Mouse (Mus musculus) CD4-positive, CD25-positive, alpha-beta regulatory T cell, adult 2 months (primary cell): ENCODE measurements at regions not wholly inside any gene's neighbourhood (a gene's known extent, or its start where the extent isn't known, plus 50 kb on each side); places are given as distances from the start of the nearest gene placed in this dataset.

ENCODE experiments used
- DNase-seq: peaks from one replicate; pipeline ENCODE4 v3.0.0-alpha.2; 2012; ENCODE audit warnings: low read depth, low spot score

DNA sequence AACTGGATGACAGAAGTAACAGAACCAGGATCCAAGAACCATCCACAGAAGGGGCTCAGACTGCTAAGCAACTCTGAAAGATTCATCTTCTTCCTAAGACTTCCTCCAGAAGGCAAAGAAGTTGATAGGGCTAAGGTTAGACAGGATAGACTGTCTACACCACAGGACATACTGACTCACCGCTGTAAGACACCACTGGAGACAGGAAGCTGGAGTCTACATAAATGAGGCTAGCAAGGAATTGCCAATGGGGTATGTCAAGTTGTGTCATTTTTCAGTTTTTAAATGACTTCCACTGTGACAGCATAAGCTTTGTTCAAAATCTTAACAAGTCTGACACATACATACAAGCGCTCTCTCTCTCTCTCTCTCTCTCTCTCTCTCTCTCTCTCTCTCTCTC, 645.4 kb upstream of the Gm10131 start:
- peak; percentile 51 for DNase-seq

DNA sequence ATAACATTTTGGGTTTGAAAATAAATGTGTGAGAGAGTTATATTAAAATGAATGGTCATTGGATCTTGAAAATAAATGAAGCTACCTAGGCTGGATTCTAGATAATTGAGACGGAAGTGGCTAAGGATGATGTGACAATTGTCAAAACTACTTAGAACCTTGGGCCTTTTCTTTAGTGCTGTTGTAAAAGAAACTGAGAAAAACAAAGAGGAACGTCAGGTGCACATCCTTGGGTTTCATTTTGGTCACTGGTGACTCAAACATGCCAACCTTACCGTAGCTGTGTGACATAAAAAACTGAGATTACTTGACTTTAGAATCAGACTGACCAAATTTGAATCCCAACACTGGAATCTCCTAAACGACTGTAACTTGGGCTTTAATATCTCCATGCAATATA, 644.6 kb upstream of the Gm10131 start:
- DNase-seq = peak; percentile 77

DNA sequence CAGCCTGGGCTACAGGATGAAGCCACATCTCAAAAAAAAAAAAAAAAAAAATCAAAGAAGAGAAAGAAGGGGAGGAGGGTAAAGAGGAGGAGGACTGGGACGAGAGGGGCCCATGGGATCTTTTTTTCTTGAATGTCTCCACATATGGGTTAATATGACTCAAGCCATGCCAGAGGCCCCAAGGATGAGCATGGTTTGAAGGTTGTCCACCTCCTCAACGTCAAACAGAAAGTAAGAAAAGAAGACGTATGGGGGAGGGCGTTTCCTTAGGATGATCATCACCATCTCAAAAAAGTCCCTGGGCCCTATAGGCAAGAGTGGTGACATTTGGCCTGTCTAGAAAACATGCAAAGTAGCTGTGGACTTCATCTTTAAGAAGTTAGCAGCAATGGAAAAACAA, 643.9 kb upstream of the Gm10131 start:
- peak; percentile 84 for DNase-seq

DNA sequence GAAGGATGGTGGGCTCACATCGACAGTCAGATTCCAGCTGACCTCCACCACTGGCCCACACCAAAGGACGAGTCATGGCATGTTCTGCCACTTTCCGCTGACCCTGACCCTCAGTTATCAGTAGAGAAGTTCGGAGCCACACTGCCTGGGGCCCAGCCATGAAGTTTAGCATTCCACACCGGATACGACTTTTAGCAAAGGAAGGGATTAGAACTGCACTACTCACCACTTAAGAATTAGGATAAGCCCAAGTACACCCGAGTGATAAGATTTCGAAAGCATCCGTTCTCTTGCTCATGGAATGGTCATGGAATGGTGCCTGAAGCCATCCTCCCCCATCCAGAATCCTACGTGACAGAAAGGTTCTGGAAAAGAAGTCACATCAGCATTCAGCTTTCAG, 641.5 kb upstream of the Gm10131 start:
- no peak for DNase-seq

DNA sequence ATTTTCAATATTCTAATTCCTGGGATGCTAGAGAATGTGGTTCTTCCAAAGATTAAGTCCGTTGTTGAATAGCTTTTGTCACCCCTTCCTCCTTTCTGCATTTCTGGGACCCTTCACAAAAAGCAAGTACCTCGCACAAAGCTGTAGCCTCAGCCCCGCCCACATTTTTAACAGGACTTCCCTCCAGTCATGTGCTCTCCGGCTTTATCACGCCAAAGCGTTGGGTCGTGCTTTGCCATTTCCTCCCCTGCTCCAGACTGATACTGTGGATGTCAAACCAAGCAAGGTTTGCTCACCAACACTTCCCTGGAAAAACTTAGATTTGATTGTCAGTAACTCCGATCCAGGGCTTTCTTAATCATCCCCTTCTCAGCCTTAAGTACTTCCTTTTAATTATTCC, 637.0 kb upstream of the Gm10131 start:
- no peak for DNase-seq

DNA sequence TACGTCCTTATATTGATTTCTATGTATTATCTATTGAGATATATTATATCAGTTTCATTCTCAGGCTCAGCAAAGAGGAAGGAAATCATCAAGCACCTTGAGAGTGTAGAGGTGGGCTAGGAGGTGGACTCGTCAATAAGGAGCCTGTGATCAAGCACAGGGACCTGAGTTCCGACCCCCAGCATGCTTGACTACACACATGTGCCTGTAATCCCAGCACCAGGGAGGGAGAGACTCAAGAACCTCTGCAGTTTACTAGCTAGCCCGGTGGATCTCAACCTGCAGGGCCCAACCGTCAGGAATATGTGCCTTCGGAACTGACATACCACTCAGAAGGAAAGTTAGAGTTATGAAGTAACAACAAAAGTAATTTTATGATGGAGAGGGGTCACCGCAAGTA, 634.2 kb upstream of the Gm10131 start:
- DNase-seq = no peak

DNA sequence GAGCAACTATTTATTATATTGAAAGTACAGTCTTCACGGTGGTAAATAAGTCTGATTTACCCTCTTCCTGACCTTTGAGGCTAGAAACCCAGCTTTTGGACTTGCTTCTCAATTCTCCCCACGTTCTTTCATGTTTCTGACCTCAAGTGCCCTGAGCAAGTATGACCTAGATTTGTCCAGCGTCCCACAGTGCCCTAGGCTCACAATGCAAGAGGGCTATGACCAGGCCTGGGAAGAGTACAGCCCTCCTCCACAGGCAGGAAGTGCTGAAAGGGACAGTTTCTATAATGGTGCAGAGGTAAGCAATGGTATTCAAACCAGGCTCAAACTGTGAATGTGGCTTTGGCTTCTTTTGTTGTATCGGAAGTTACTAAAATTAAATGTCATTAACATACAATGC, 633.1 kb upstream of the Gm10131 start:
- peak; percentile 45 for DNase-seq

DNA sequence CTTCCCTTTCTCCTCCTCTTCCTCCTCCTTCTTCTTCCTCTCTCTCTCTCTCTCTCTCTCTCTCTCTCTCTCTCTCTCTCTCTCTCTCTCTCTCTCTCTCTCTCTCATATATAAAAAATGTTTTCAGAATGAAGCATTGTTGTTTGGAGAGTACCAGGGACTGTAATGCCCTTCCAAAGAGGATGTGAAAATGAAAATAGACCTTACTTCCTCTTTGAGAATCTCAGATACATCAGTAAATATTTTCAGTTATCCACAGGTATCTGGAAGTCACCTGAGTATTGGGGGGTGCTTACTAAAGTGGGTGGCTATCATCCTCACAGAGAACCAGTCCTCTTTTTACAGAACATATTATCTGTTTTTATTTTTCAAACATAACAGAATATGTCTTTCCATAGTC, 632.6 kb upstream of the Gm10131 start:
- no peak for DNase-seq

DNA sequence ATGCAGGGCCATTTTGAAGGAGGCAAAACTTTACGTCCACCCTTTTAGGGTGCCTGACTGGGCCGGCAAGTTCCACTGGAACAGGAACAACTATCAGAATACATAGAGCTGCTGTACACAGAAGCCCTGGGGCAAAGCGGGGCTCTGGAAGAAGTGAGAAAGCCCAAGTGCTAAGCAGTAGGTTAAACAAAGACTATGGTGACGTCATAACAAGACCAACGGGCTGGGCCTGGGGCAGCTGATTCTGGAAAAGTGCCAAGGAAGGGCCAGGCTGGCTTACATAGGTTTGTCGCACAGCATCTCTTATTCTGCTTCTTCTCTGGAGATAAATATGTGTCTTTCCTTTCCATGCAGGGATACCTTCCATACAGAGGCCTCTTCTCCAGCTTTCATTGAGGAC, 631.6 kb upstream of the Gm10131 start:
- DNase-seq = no peak

DNA sequence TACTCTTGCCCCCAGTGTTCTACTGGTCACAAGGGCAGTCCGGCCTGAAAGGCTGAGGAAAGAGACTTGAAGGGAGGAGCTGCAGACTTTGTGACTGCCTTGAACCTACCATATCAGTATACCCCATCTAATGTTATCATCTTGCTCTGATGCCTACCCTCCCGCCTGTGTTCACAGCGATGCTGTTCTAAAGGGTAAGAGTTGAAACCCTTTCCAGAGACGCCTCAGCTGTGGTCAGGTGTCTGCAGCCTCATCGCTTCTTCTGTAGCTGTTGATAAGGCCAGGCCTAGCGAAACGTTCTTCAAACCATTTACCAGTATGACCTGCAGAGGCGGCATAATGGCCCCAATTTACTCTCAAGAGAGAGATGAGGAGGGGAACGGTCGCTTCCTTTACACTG, 629.3 kb upstream of the Gm10131 start:
- DNase-seq = peak; percentile 59

DNA sequence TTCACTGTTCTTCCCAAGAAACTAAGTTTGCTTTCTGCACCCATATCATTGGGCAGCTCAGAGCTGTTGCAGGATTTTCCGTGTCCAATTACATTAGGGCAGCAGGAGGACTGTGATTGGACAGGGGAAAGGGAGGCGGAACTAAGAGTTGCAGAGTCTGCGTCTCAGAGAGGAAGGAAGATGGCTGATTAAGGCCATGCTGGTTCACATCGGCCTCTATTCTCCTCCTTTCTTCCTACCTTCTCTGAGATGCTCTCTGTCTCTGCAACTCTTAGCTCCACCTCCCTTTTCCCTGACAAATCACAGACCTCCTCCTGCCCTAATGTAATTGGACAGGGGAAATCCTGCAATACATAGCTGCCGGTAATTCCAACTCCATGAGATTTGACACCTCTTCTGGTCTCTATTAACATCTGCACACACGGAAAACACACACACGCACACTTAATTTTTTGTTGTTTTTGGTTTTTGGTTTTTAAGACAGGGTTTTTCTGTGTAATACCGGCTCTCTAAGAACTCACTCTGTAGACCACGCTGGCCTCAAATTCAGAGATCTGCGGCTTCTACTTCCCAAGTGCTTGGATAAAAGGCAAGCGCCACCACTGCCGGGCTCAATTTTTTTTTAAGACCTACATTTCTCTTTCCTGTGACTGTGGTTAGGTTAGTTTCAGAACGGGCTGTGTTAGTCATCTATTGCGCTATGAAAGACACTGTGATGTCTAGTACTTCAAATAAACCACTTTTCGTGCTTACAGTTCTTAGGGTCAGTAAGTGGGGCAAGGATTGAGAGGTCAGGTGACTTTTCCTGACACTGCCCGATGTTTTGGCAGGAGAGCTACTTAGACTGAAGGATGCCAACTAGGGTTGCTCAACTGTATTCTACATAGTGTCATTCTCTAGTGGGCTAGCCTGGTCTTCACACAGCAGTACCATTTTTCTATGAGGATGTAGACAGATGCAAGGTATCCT, 628.6 kb upstream of the Gm10131 start:
- DNase-seq = peak; percentile 76

DNA sequence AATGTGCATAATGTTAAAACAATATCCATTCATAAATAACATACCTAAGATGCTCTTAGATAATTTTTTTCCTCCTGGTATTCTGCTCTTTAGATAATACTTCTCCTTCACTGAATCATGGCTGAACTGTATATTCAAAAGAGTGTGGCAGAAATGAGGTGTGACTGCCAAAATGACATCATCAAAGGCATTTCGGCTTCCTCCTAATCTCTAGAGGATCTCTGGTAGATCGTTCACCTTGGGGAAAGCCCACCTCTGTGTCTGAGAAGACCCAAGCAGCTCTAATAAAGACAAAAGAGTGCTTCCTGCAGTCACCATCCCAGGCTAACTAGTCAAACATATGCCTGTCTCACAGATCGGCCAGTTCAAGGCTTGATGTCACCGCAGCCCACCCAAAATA, 624.7 kb upstream of the Gm10131 start:
- DNase-seq = peak; percentile 54

DNA sequence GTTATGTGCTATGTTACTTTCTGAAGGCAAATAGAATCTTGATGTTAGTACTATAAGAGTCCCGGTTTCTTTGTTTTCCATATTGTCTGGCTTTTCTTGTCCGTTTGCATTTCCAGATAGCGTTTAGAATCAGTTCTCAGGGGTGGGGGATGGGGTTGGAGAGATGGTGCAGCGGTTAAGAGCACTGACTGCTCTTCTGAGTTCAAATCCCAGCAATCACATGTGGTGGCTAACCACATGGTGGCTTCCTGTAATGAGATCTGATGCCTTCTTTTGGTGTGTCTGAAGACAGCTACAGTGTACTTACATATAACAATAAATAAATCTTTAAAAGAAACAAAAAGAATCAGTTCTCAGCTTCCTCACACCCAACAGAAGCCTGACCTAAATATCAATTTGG, 623.5 kb upstream of the Gm10131 start:
- DNase-seq = peak; percentile 61

DNA sequence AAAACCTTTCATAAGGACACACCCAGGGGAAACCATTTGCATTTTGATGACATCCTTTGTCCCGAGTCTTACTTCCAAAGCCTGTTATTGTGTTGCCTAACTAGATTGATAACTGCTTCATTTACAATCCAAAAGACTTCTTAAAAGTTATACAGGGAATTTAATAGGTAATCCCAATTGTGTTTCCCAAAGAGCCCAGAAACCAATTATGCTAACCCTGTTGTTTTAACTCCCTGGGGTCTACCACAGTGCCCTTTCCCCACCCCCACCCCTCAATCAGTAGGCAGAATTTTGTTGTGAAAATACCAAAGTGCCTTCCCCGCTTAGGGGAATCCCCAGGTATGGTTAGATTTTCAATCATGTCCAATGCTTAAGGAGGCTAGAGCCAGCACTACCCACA, 621.3 kb upstream of the Gm10131 start:
- DNase-seq = peak; percentile 52

DNA sequence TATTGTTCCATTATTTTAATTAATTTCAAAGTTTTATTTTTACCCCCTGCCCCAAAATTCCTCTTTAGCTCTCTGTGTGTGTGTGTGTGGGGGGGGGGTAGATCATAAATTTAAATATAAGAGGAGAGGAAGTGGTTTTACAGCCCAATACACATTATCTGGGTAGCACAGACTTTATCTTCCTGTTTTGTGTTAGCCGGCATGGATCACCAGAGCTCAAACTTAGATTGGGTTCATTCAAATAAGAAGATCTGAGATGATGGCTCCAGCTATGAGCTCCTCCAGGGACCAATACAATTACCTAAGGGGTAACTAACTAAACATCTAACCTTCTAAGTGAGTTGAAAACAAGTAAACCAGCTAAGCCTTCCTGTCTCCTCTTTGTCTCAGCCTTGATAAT, 620.8 kb upstream of the Gm10131 start:
- peak; percentile 59 for DNase-seq

DNA sequence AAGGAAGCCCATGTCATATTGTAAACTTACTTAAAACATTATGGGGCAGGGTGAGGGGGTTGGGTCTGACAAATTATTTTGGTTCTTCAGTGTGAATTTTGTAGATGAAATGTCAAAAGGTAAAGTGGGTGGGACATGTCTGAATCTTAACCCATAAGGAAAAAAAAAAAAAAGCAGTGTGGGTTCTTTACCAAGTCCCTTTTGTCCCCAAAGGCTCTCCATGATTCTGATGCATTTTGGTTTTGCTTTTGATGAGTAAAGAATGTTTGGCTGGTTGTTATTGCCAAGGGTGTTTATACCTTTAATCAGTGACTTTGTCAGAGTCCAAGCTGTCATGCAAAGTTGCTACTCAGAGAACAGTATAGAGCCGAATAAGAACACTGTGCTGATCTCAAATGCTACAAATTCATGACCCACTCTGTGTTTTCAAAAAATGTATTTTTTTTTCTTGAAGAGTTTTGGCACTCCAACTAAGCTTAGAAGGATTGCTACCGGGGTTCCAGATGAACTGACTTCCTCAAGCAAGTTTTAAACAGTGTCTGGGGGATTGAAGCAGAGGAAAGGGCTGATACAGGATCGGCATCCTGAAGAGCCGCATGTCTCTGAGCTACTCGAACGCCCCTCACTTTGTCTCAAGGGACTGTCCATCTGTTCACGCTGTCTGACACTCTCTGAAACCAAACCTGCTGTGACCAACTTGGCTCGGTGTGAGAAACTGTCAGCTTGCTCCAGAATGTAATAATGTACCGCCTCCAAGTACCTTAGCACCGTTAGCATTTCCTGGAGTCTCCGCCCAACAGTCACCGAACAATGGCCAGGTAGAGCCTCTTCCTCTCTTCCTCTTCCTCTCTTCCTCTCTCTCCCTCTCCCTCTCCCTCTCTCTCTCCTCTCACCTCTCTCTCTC, 619.8 kb upstream of the Gm10131 start:
- DNase-seq = peak; percentile 49

DNA sequence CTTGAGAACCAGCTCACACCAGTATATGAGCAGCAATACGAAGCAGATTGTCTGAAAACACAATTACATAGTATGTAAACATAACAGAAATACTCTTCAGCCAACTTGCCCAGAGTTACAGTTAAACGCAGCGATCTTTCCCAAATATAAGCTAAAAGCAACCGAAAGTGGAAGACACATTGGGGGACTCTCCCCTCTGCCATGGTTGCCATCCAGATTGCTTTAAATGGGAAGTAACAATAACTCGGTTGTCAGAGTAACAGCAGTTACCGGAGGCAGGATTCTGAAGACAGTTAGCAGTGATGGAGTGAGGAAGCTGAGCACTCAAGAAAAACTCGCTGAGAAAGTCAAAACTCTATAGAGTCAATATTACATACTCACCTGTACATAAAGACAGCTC, 618.0 kb upstream of the Gm10131 start:
- DNase-seq = no peak

DNA sequence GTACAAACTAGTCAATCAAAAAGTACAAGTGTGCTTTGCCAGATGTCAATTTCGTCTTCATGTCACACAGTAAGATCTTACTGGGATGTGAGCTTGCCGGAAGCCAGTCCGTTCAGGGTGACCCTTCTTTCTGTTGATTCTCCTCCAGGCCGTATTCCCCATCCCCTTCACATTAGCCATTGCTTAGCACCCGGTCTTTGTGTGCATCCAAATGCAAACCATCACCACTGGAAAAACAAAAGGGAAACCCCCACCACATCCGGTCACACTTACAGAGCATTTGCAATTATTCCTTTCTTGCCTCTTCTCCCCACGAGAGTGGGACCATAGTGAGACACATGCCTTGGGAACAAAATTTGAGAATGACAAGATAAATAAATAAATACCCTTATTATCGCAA, 616.2 kb upstream of the Gm10131 start:
- DNase-seq = no peak

DNA sequence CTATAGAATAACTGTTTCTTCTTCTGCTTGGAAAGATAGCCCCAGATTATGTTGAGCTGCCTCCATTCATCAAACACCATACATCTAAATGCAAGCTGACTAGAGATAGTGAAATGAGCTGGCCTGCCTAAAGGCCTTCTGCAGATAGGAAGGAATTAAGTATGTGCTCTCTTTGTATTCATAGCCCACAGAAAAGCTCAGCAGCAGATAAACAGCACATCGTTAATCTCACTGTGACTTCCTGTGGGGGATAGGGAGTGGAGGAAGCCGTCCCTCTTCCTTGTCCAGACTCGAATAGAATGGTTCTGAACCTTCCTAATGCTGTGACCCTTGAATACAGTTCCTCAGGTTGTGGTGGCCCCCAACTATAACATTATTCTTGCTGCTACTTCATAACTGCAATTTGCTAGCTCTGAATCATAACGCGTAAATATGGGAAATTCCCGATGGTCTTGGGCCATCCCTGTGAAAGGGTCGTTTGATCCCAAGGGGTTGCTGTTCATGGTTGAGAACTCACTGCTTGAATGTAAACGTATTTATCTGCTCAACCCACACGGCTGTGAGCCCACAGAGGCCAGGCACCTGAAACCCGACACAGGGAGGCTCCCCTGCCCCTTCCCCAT, 614.7 kb upstream of the Gm10131 start:
- DNase-seq = no peak

DNA sequence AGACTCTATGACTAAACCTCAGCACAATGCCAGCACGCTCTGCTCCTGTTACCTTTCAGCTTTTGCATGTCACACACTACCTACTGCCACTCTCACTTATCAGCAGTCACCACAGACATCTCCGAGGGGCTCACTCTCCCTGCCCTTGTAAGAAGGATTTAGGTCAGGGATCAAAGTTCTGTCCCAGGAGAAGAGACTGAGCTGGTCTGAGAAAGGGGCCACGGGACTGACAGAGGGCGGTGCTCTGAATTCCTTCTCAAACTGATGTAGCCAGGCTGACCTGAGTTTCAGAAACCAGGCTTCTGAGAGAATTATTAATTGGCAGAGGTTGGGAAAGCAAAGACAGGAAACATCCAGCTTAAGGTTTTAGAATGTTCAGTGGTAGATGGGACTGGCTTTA, 614.0 kb upstream of the Gm10131 start:
- no peak for DNase-seq

DNA sequence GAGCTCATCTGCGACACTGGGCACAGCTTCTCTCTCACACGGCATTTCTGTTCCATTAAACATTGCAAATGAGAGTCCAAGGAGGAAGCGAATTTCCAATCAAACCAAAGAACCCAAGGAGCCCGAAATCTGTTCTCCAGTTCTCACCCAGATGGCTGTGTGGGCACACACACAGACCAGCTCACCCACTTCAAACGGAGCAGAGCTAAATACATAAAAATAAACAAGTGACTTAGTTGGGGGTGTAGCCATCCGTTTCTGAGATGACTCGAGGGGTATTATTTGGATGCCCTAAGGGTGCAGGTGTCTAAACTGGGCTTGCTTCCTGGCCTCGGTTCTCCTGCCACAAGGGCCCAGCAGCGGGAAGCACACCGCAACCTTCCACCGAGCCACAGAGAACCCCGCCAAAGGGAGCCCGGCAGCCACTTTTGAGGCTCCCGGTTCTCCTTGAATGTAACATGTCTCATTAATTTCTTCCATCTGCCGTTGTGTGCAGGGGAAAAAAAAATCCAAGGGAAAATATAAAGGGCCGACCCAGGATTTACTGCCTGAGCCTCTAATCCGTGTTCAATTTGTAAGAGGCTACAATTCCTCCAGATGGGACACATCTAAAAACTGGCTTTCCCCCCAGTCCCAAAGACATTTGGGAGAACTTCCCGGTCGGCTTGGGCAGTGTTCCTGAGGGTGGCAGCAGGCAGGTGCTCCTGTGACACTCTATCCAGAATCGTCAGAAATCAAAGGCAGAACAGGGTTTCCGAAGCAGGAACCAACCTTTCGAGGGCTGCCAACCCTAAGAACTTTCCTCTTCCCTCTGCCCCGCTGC, 598.6 kb upstream of the Gm10131 start:
- no peak for DNase-seq
